Mouse (Mus musculus): ENCODE data around the gene Clcn5. TPM values are rescaled to one million over a fixed set of nuclear protein-coding genes. Genes with fewer than 3 reads are reported as not detected.

Gene Clcn5
- polyA plus RNA-seq (2016; fragmentation: Nextera tagmentation; extraction: Ambion mirVana): 22.8 and 26.0 TPM in 2 replicates

GRCm38 (mm10) chrX:7319089-7319721 lies at the start of gene Clcn5:
TSS of gene Clcn5 (minus strand) at chrX:7319358.
- 18% methylated on average over 34 of the region's 43 CpGs for WGBS
- peak within 1 kb of the TSS; percentile 57 for H3K4me3 ChIP-seq
- peak within 1 kb of the TSS; percentile 45 for H3K4me2 ChIP-seq (replicated peaks)
- H3K4me1 ChIP-seq: peaks cover 5% of the 10 kb centered on the region; the same call in 1 of the 2 replicates
- no peaks in the 10 kb centered on the region for H3K9me3 ChIP-seq
- peak; percentile 92 for ATAC-seq (ENCODE audit: insufficient number of reproducible peaks, insufficient read depth, low FRiP score, low TSS enrichment)
- H3K27ac ChIP-seq: peak within 1 kb of the TSS; percentile 91
- H3K9ac ChIP-seq: peak within 1 kb of the TSS; percentile 71
- H3K27me3 ChIP-seq: no peaks in the 10 kb centered on the region
- no peaks in the 10 kb centered on the region for H3K36me3 ChIP-seq

- Histone ChIP-seq H3K36me3 (no peaks in the 10 kb centered on the region), H3K27ac (no peak overlapping the region), H3K9me3 (no peaks in the 10 kb centered on the region), H3K9ac (no peak overlapping the region), H3K4me2 (replicated peaks) (no peak overlapping the region), H3K4me1 (no peaks in the 10 kb centered on the region), H3K4me3 (no peak overlapping the region), H3K27me3 (no peaks in the 10 kb centered on the region)
- 42% methylated on average over 2 of the region's 2 CpGs for WGBS
- no peak for ATAC-seq (ENCODE audit: insufficient number of reproducible peaks, insufficient read depth, low FRiP score, low TSS enrichment)
These were observed 6.3 kb upstream of the Clcn5 start for GRCm38 (mm10) chrX:7325455-7325854.

- no peak overlapping the region for H3K4me2 ChIP-seq (replicated peaks)
- ATAC-seq (ENCODE audit: insufficient number of reproducible peaks, insufficient read depth, low FRiP score, low TSS enrichment): no peak
- 11% methylated on average over 7 of the region's 7 CpGs for WGBS
These were observed 3.1 kb upstream of the Clcn5 start for GRCm38 (mm10) chrX:7322288-7322687.

GRCm38 (mm10) chrX:7320571-7320970 lies 1.4 kb upstream of the Clcn5 start:
- Histone ChIP-seq H3K4me1 (peaks cover 3% of the 10 kb centered on the region; the same call in 1 of the 2 replicates), H3K27me3 (no peaks in the 10 kb centered on the region), H3K4me2 (replicated peaks) (no peak overlapping the region), H3K9ac (no peak overlapping the region), H3K36me3 (no peaks in the 10 kb centered on the region), H3K4me3 (no peak overlapping the region), H3K27ac (no peak overlapping the region), H3K9me3 (no peaks in the 10 kb centered on the region)
- 69% methylated on average over 2 of the region's 2 CpGs for WGBS
- ATAC-seq (ENCODE audit: insufficient number of reproducible peaks, insufficient read depth, low FRiP score, low TSS enrichment): no peak

More at GRCm38 (mm10) chrX:7322288-7322687, 3.1 kb upstream of the Clcn5 start:
- no peak overlapping the region for H3K9ac ChIP-seq
- no peaks in the 10 kb centered on the region for H3K36me3 ChIP-seq
- no peaks in the 10 kb centered on the region for H3K9me3 ChIP-seq
- no peak overlapping the region for H3K27ac ChIP-seq
- H3K4me1 ChIP-seq: no peaks in the 10 kb centered on the region
- H3K4me3 ChIP-seq: no peak overlapping the region
- H3K27me3 ChIP-seq: no peaks in the 10 kb centered on the region

GRCm38 (mm10) chrX:7318551-7319025 lies 570 bp downstream of the Clcn5 start:
- H3K4me2 ChIP-seq (replicated peaks): peak overlapping the region; percentile 45
- peak; percentile 63 for ATAC-seq (ENCODE audit: insufficient number of reproducible peaks, insufficient read depth, low FRiP score, low TSS enrichment)
- peaks cover 5% of the 10 kb centered on the region; the same call in 1 of the 2 replicates for H3K4me1 ChIP-seq
- H3K27ac ChIP-seq: peak overlapping the region; percentile 91
- H3K36me3 ChIP-seq: no peaks in the 10 kb centered on the region
- WGBS: 17% methylated on average over 33 of the region's 37 CpGs
- peak overlapping the region; percentile 57 for H3K4me3 ChIP-seq
- H3K27me3 ChIP-seq: no peaks in the 10 kb centered on the region
- peak overlapping the region; percentile 71 for H3K9ac ChIP-seq
- no peaks in the 10 kb centered on the region for H3K9me3 ChIP-seq

- no peak for ATAC-seq (ENCODE audit: insufficient number of reproducible peaks, insufficient read depth, low FRiP score, low TSS enrichment)
These were observed 4.0 kb downstream of the Clcn5 start for GRCm38 (mm10) chrX:7315115-7315514.

GRCm38 (mm10) chrX:7314645-7315044 lies 4.5 kb downstream of the Clcn5 start:
- H3K4me3 ChIP-seq: no peak overlapping the region
- peaks cover 5% of the 10 kb centered on the region; the same call in 1 of the 2 replicates for H3K4me1 ChIP-seq
- 40% methylated on average over 4 of the region's 4 CpGs for WGBS
- H3K4me2 ChIP-seq (replicated peaks): peak overlapping the region; percentile 25
- peak overlapping the region; percentile 46; the same call in 1 of the 2 replicates for H3K27ac ChIP-seq
- H3K9ac ChIP-seq: no peak overlapping the region
- H3K27me3 ChIP-seq: no peaks in the 10 kb centered on the region
- H3K36me3 ChIP-seq: no peaks in the 10 kb centered on the region
- no peak for ATAC-seq (ENCODE audit: insufficient number of reproducible peaks, insufficient read depth, low FRiP score, low TSS enrichment)
- no peaks in the 10 kb centered on the region for H3K9me3 ChIP-seq

More at GRCm38 (mm10) chrX:7315115-7315514, 4.0 kb downstream of the Clcn5 start:
- no peaks in the 10 kb centered on the region for H3K36me3 ChIP-seq
- no peaks in the 10 kb centered on the region for H3K9me3 ChIP-seq
- peak overlapping the region; percentile 25 for H3K4me2 ChIP-seq (replicated peaks)
- peaks cover 5% of the 10 kb centered on the region; the same call in 1 of the 2 replicates for H3K4me1 ChIP-seq
- WGBS: 31% methylated on average over 10 of the region's 10 CpGs
- no peak overlapping the region for H3K9ac ChIP-seq
- H3K27ac ChIP-seq: peak overlapping the region; percentile 46
- H3K4me3 ChIP-seq: no peak overlapping the region
- H3K27me3 ChIP-seq: no peaks in the 10 kb centered on the region

- Histone ChIP-seq H3K4me1 (no peaks in the 10 kb centered on the region), H3K27ac (no peak overlapping the region), H3K9ac (no peak overlapping the region), H3K27me3 (no peaks in the 10 kb centered on the region), H3K36me3 (no peaks in the 10 kb centered on the region), H3K4me3 (no peak overlapping the region), H3K4me2 (replicated peaks) (no peak overlapping the region), H3K9me3 (no peaks in the 10 kb centered on the region)
- WGBS: 69% methylated on average over 2 of the region's 2 CpGs
- no peak for ATAC-seq (ENCODE audit: insufficient number of reproducible peaks, insufficient read depth, low FRiP score, low TSS enrichment)
These were observed 10.9 kb downstream of the Clcn5 start for GRCm38 (mm10) chrX:7308242-7308641.

GRCm38 (mm10) chrX:7306861-7307260 lies 12.3 kb downstream of the Clcn5 start:
- 56% methylated on average over 4 of the region's 5 CpGs for WGBS
- Histone ChIP-seq H3K4me2 (replicated peaks) (no peak overlapping the region), H3K4me1 (no peaks in the 10 kb centered on the region), H3K27ac (no peak overlapping the region), H3K4me3 (no peak overlapping the region), H3K27me3 (no peaks in the 10 kb centered on the region), H3K9ac (no peak overlapping the region), H3K9me3 (no peaks in the 10 kb centered on the region), H3K36me3 (no peaks in the 10 kb centered on the region)
- no peak for ATAC-seq (ENCODE audit: insufficient number of reproducible peaks, insufficient read depth, low FRiP score, low TSS enrichment)

GRCm38 (mm10) chrX:7292981-7293380 lies 26.2 kb downstream of the Clcn5 start:
- ATAC-seq (ENCODE audit: insufficient number of reproducible peaks, insufficient read depth, low FRiP score, low TSS enrichment): no peak
- no peak overlapping the region for H3K4me3 ChIP-seq

GRCm38 (mm10) chrX:7292151-7292768 lies 26.9 kb downstream of the Clcn5 start:
- Histone ChIP-seq H3K4me2 (replicated peaks) (no peak overlapping the region), H3K36me3 (no peaks in the 10 kb centered on the region), H3K27ac (no peak overlapping the region), H3K4me3 (no peak overlapping the region), H3K27me3 (no peaks in the 10 kb centered on the region), H3K4me1 (no peaks in the 10 kb centered on the region), H3K9me3 (no peaks in the 10 kb centered on the region), H3K9ac (no peak overlapping the region)
- no peak for ATAC-seq (ENCODE audit: insufficient number of reproducible peaks, insufficient read depth, low FRiP score, low TSS enrichment)
- 80% methylated on average over 8 of the region's 8 CpGs for WGBS

More at GRCm38 (mm10) chrX:7292981-7293380, 26.2 kb downstream of the Clcn5 start:
- Histone ChIP-seq H3K27me3 (no peaks in the 10 kb centered on the region), H3K36me3 (no peaks in the 10 kb centered on the region), H3K9me3 (no peaks in the 10 kb centered on the region), H3K27ac (no peak overlapping the region), H3K9ac (no peak overlapping the region), H3K4me2 (replicated peaks) (no peak overlapping the region), H3K4me1 (no peaks in the 10 kb centered on the region)
- 72% methylated on average over 2 of the region's 2 CpGs for WGBS

GRCm38 (mm10) chrX:7288976-7289375 lies 30.2 kb downstream of the Clcn5 start:
- 7% methylated on average over 2 of the region's 2 CpGs for WGBS
- no peak for ATAC-seq (ENCODE audit: insufficient number of reproducible peaks, insufficient read depth, low FRiP score, low TSS enrichment)
- Histone ChIP-seq H3K9me3 (no peaks in the 10 kb centered on the region), H3K4me1 (no peaks in the 10 kb centered on the region), H3K4me2 (replicated peaks) (no peak overlapping the region), H3K27me3 (no peaks in the 10 kb centered on the region), H3K36me3 (no peaks in the 10 kb centered on the region), H3K9ac (no peak overlapping the region), H3K27ac (no peak overlapping the region), H3K4me3 (no peak overlapping the region)

Measured in embryonic facial prominence, embryonic 12.5 days (tissue).